Mouse (Mus musculus): ENCODE measurements around the gene Taf15.

DNA sequence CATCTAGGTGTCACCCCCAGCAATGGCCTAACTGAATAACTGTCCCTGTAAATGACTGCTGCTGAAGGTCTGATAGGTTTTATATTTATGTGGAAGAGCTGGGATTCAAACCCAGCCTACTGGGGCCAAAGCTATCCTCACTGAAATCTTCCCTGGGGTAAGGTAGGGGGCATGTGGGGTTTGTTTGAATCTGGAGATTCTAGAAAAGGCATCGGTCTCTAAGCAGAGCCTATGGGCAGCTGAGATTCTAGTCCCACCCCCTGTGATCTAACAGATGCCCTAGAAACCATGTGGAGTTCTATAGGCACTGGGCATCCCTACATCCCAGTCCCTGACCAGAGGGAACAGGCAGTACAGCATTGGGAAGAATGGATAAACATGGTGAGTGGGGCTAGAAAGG, 35.5 kb upstream of the Taf15 start, which contains the start of gene 1700020L24Rik:
- no peak for TF ChIP-seq POLR2A (IDR thresholded peaks at IDR 0.05; ENCODE audit: insufficient read depth, low read depth, low read length)
- no peak for TF ChIP-seq CTCF (IDR thresholded peaks at IDR 0.05)
- TF ChIP-seq EP300 (IDR thresholded peaks at IDR 0.05; ENCODE audit: insufficient read depth, low read depth, low read length): no peak

Measured in heart, adult 2 months (tissue).